Mouse (Mus musculus) G1E (cell line): ENCODE measurements around the gene Col18a1.

Experiments used
- CTCF ChIP-seq: IDR thresholded peaks from 2 replicates; pipeline ENCODE4 v1.5.1; 2012; ENCODE audit warnings: low read depth, low read length, inconsistent platforms, mixed read lengths
- GATA1 ChIP-seq: IDR thresholded peaks from 2 replicates; pipeline ENCODE4 v1.6.1; 2012; ENCODE audit warnings: borderline replicate concordance, low read length, inconsistent platforms, mixed read lengths

DNA sequence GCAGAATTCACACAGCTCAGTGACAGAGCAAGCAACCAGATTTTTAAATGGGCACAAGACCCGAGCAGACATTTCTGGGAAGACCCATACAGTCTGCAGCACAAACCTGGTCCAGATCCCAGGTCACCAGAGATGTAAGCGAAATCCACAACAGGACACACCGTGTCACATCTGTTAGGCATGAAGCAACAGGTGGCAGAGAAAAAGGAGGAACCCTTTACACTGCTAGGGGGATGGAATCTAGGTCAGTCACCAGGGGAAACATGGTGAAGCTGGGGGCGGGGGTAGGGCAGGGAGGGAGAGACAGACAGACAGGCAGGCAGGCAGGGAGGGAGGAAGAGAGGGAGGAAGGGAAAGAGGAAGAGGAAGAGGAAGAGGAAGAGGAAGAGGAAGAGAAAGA is 58.2 kb downstream of the Col18a1 start:
- TF ChIP-seq CTCF: no peak
- no peak for TF ChIP-seq GATA1
